Mouse (Mus musculus) CH12.LX (cell line): ENCODE data around the gene Dlx4. TPM values are rescaled to one million over a fixed set of nuclear protein-coding genes. Genes with fewer than 3 reads are reported as not detected.
A peak's percentile ranks its signal among the peaks of the same experiment; 100 is the strongest.

Source experiments
- DNase-seq: peaks from one replicate; pipeline ENCODE4 v3.0.0-alpha.2; 2013; ENCODE audit errors: extremely low read depth
- H3K27ac ChIP-seq: 2 replicates; pipeline ENCODE4 v1.5.1; 2012; ENCODE audit warnings: low read depth, mild to moderate bottlenecking, control low read depth, moderate library complexity; ENCODE audit not compliant: insufficient read depth
- H3K27me3 ChIP-seq: replicated peaks from 2 replicates; pipeline ENCODE3; 2012; ENCODE audit warnings: inconsistent platforms
- H3K36me3 ChIP-seq, 2 experiments: replicated peaks in 1 of 2; 2 replicates each; pipeline versions ENCODE3 to v1.6.1; 2012; ENCODE audit warnings: inconsistent platforms in 1 of 2, low read length in 1 of 2, mild to moderate bottlenecking in 1 of 2, mixed read lengths in 1 of 2, moderate library complexity in 1 of 2; ENCODE audit not compliant: control insufficient read depth in 1 of 2, insufficient read depth in 1 of 2
- H3K4me1 ChIP-seq, 2 experiments: 2 replicates each; pipeline ENCODE4 v1.6.1; 2012; ENCODE audit warnings: inconsistent platforms in 1 of 2, moderate library complexity in 1 of 2; ENCODE audit not compliant: insufficient read depth in 2 of 2, control insufficient read depth in 1 of 2
- H3K4me2 ChIP-seq: 2 replicates; pipeline ENCODE4 v1.6.1; 2012; ENCODE audit warnings: low read depth, mild to moderate bottlenecking, control low read depth; ENCODE audit not compliant: poor library complexity, insufficient read depth, severe bottlenecking
- H3K4me3 ChIP-seq, 3 experiments: fragments of 150-350 bp in 1 of 3; sonication (generic) in 1 of 3; replicated peaks in 1 of 3; 2 replicates each; pipeline versions ENCODE3 to v1.5.1; 2011 to 2012; ENCODE audit warnings: low read depth in 2 of 3, low read length in 2 of 3, mild to moderate bottlenecking in 2 of 3, moderate library complexity in 2 of 3, control low read depth in 1 of 3, improper control_type of control experiment in 1 of 3, inconsistent platforms in 1 of 3, mixed read lengths in 1 of 3; ENCODE audit not compliant: poor library complexity in 1 of 3
- H3K79me2 ChIP-seq: replicated peaks from 2 replicates; pipeline ENCODE4 v1.6.1; 2012; ENCODE audit warnings: mild to moderate bottlenecking, moderate library complexity; ENCODE audit not compliant: control insufficient read depth, poor library complexity, insufficient read depth, severe bottlenecking; ENCODE audit errors: extremely low read depth
- H3K9ac ChIP-seq: 2 replicates; pipeline ENCODE4 v1.6.1; 2012; ENCODE audit warnings: low read depth, mild to moderate bottlenecking, control low read depth, moderate library complexity; ENCODE audit not compliant: insufficient read depth
- H3K9me3 ChIP-seq: replicated peaks from 2 replicates; pipeline ENCODE3; 2012; ENCODE audit warnings: low read length, inconsistent platforms, mixed read lengths
- BHLHE40 ChIP-seq: IDR thresholded peaks from 2 replicates; pipeline ENCODE4 v1.6.1; 2011; ENCODE audit warnings: mild to moderate bottlenecking, low read depth, low read length, improper control_type of control experiment
- CHD1 ChIP-seq: IDR thresholded peaks from 2 replicates; pipeline ENCODE4 v1.6.1; 2012; ENCODE audit warnings: low read depth, low read length, improper control_type of control experiment, inconsistent platforms
- CHD2 ChIP-seq: IDR thresholded peaks from 2 replicates; pipeline ENCODE4 v1.6.1; 2011; ENCODE audit warnings: low read length, improper control_type of control experiment
- ELF1 ChIP-seq: IDR thresholded peaks from 2 replicates; pipeline ENCODE4 v1.6.1; 2014; ENCODE audit warnings: low read depth, mild to moderate bottlenecking, inconsistent platforms, low read length, improper control_type of control experiment
- EP300 ChIP-seq: IDR thresholded peaks from 2 replicates; pipeline ENCODE4 v1.6.1; 2011; ENCODE audit warnings: low read length, improper control_type of control experiment
- ETS1 ChIP-seq: conservative IDR thresholded peaks from 2 replicates; pipeline ENCODE4 v1.6.1; 2012; ENCODE audit warnings: low read depth, mild to moderate bottlenecking, inconsistent platforms, low read length, improper control_type of control experiment, moderate library complexity
- GABPA ChIP-seq: IDR thresholded peaks from 2 replicates; pipeline ENCODE4 v1.6.1; 2012; ENCODE audit warnings: low read depth, low read length, improper control_type of control experiment, inconsistent platforms; ENCODE audit not compliant: insufficient replicate concordance
- HCFC1 ChIP-seq: IDR thresholded peaks from 2 replicates; pipeline ENCODE4 v1.6.1; 2012; ENCODE audit warnings: low read depth, mild to moderate bottlenecking, inconsistent platforms, low read length, improper control_type of control experiment
- JUN ChIP-seq: IDR thresholded peaks from 2 replicates; pipeline ENCODE4 v1.6.1; 2011; ENCODE audit warnings: low read depth, mild to moderate bottlenecking, low read length, improper control_type of control experiment, moderate library complexity; ENCODE audit not compliant: insufficient read depth
- JUND ChIP-seq: conservative IDR thresholded peaks from 2 replicates; pipeline ENCODE4 v1.6.1; 2011; ENCODE audit warnings: low read depth, low read length, improper control_type of control experiment
- KAT2A ChIP-seq: IDR thresholded peaks from 2 replicates; pipeline ENCODE4 v1.6.1; 2012; ENCODE audit warnings: low read length, improper control_type of control experiment, inconsistent platforms; ENCODE audit not compliant: insufficient replicate concordance
- MAFK ChIP-seq: IDR thresholded peaks from 2 replicates; pipeline ENCODE4 v1.6.1; 2011; ENCODE audit warnings: low read length, improper control_type of control experiment; ENCODE audit not compliant: insufficient replicate concordance
- MAX ChIP-seq: IDR thresholded peaks from 2 replicates; pipeline ENCODE4 v1.6.1; 2011; ENCODE audit warnings: low read length, improper control_type of control experiment
- MAZ ChIP-seq: IDR thresholded peaks from 2 replicates; pipeline ENCODE4 v1.6.1; 2012; ENCODE audit warnings: low read depth, mild to moderate bottlenecking, inconsistent platforms, low read length, improper control_type of control experiment, moderate library complexity
- MEF2A ChIP-seq: IDR thresholded peaks from 2 replicates; pipeline ENCODE4 v1.6.1; 2014; ENCODE audit warnings: low read depth, mild to moderate bottlenecking, inconsistent platforms, low read length, improper control_type of control experiment, borderline replicate concordance
- MXI1 ChIP-seq: IDR thresholded peaks from 2 replicates; pipeline ENCODE4 v1.6.1; 2011; ENCODE audit warnings: mild to moderate bottlenecking, low read depth, low read length, improper control_type of control experiment
- MYC ChIP-seq: IDR thresholded peaks from 2 replicates; pipeline ENCODE4 v1.6.1; 2011; ENCODE audit warnings: low read depth, mild to moderate bottlenecking, improper control_type of control experiment, low read length
- NELFE ChIP-seq: IDR thresholded peaks from 2 replicates; pipeline ENCODE4 v1.6.1; 2011; ENCODE audit warnings: low read depth, low read length, improper control_type of control experiment
- PAX5 ChIP-seq: IDR thresholded peaks from 2 replicates; pipeline ENCODE4 v1.6.1; 2012; ENCODE audit warnings: low read length, inconsistent platforms, mixed read lengths
- POLR2A ChIP-seq: IDR thresholded peaks from 2 replicates; pipeline ENCODE4 v1.6.1; 2011; ENCODE audit warnings: low read depth, mild to moderate bottlenecking, improper control_type of control experiment, low read length
- RAD21 ChIP-seq: IDR thresholded peaks from 2 replicates; pipeline ENCODE4 v1.6.1; 2011; ENCODE audit warnings: low read depth, mild to moderate bottlenecking, low read length, improper control_type of control experiment, moderate library complexity
- RCOR1 ChIP-seq: conservative IDR thresholded peaks from 2 replicates; pipeline ENCODE4 v1.6.1; 2012; ENCODE audit warnings: low read depth, mild to moderate bottlenecking, inconsistent platforms, low read length, improper control_type of control experiment
- SMC3 ChIP-seq: IDR thresholded peaks from 2 replicates; pipeline ENCODE4 v1.6.1; 2011; ENCODE audit warnings: low read depth, low read length, improper control_type of control experiment
- TBP ChIP-seq: conservative IDR thresholded peaks from 2 replicates; pipeline ENCODE4 v1.6.1; 2011; ENCODE audit warnings: low read depth, low read length, improper control_type of control experiment
- TCF12 ChIP-seq: IDR thresholded peaks from 2 replicates; pipeline ENCODE4 v1.6.1; 2014; ENCODE audit warnings: low read depth, mild to moderate bottlenecking, inconsistent platforms, low read length, improper control_type of control experiment
- UBTF ChIP-seq: IDR thresholded peaks from 2 replicates; pipeline ENCODE4 v1.6.1; 2012; ENCODE audit warnings: low read depth, mild to moderate bottlenecking, inconsistent platforms, low read length, improper control_type of control experiment, moderate library complexity
- USF1 ChIP-seq: IDR thresholded peaks from 2 replicates; pipeline ENCODE4 v1.6.1; 2014; ENCODE audit warnings: low read depth, mild to moderate bottlenecking, inconsistent platforms, low read length, improper control_type of control experiment
- USF2 ChIP-seq: conservative IDR thresholded peaks from 2 replicates; pipeline ENCODE4 v1.6.1; 2011; ENCODE audit warnings: low read depth, low read length, improper control_type of control experiment
- ZC3H11A ChIP-seq: IDR thresholded peaks from 2 replicates; pipeline ENCODE4 v1.6.1; 2012; ENCODE audit warnings: low read depth, mild to moderate bottlenecking, inconsistent platforms, low read length, improper control_type of control experiment
- ZKSCAN1 ChIP-seq: IDR thresholded peaks from 2 replicates; pipeline ENCODE4 v1.6.1; 2012; ENCODE audit warnings: low read depth, inconsistent platforms, low read length, improper control_type of control experiment, borderline replicate concordance
- ZMIZ1 ChIP-seq: IDR thresholded peaks from 2 replicates; pipeline ENCODE4 v1.6.1; 2012; ENCODE audit warnings: low read depth, mild to moderate bottlenecking, inconsistent platforms, low read length, improper control_type of control experiment
- dilution Hi-C: fragments of 300-500 bp; cut with MboI; formaldehyde crosslinking; loops from 2 replicates; pipeline ENCODE4 v1.14.3; 2020; ENCODE audit warnings: low sequenced_read_pairs; ENCODE audit not compliant: extremely low pct_unique_long_range_greater_than_20kb, extremely low pct_ligation_motif_present
- in situ Hi-C: fragments of 300-500 bp; cut with MboI; formaldehyde crosslinking; loops from 3 replicates; pipeline ENCODE4 v1.14.3; 2019; ENCODE audit warnings: low sequenced_read_pairs, low pct_ligation_motif_present, low pct_unique_long_range_greater_than_20kb, mixed read lengths
- polyA plus RNA-seq: library from polyadenylated mRNA; unstranded; fragments of >175 nt; gene quantifications from 2 replicates; pipeline ENCODE4 v1.2.1, GENCODE M21; 2012; ENCODE audit warnings: low read depth; ENCODE audit not compliant: insufficient read length
- total RNA-seq, 2 experiments: library from RNA; depleted of rRNA; stranded (reverse); fragments of 300-350 nt in 1 of 2; fragments of >200 nt in 1 of 2; gene quantifications; 2 replicates each; pipeline ENCODE4 v1.2.3; 2012 to 2014

Dlx4 gene
- total and polyA plus RNA-seq, 3 experiments = 0.25 TPM; not detected in 2

GRCm38 (mm10) chr11:95159763-95160371, 13.8 kb upstream of the Dlx4 start:
- Histone ChIP-seq H3K4me2 (no peak overlapping the region), H3K4me1 (peaks cover 14 to 15% of the 10 kb centered on the region in 2 experiments), H3K27me3 (peaks cover 62% of the 10 kb centered on the region), H3K9me3 (no peaks in the 10 kb centered on the region), H3K79me2 (no peaks in the 10 kb centered on the region), H3K9ac (no peak overlapping the region), H3K36me3 (no peaks in the 10 kb centered on the region), H3K27ac (no peak overlapping the region), H3K4me3 (no peak overlapping the region)
- no peak for DNase-seq
- dilution Hi-C loops (no loop called here), in situ Hi-C loops (no loop called here)
- no peak for TF ChIP-seq ZMIZ1
- TF ChIP-seq BHLHE40 = peak; percentile 33; the same call in 1 of the 2 replicates
- no peak for TF ChIP-seq MAZ
- TF ChIP-seq UBTF = no peak

- Histone ChIP-seq H3K4me1 (peaks cover 16 to 20% of the 10 kb centered on the region in 2 experiments), H3K27me3 (peaks cover 62% of the 10 kb centered on the region), H3K4me3 (peak overlapping the region in 1 of 3 experiments; percentile 23), H3K36me3 (no peaks in the 10 kb centered on the region), H3K4me2 (no peak overlapping the region), H3K79me2 (no peaks in the 10 kb centered on the region), H3K9ac (no peak overlapping the region), H3K27ac (no peak overlapping the region), H3K9me3 (peaks cover 4% of the 10 kb centered on the region)
- peak; percentile 67 for DNase-seq
- in situ Hi-C loops (no loop called here), dilution Hi-C loops (no loop called here)
- TF ChIP-seq ZC3H11A = no peak
- TF ChIP-seq MAFK = no peak
- TF ChIP-seq RAD21 = no peak
- peak; percentile 64; the same call in 1 of the 2 replicates for TF ChIP-seq MEF2A
- 0 out of 2 replicates have a peak, but pooled peaks have one; percentile 1 for TF ChIP-seq ELF1
- TF ChIP-seq GABPA = no peak
- TF ChIP-seq MAX = 0 out of 2 replicates have a peak, but pooled peaks have one; percentile 22
- no peak for TF ChIP-seq USF1
- no peak for TF ChIP-seq ZKSCAN1
- no peak; the same call in 1 of the 2 replicates for TF ChIP-seq SMC3
- TF ChIP-seq CHD2 = no peak
- TF ChIP-seq EP300 = peak; percentile 90
- no peak for TF ChIP-seq USF2
- no peak; the same call in 1 of the 2 replicates for TF ChIP-seq RCOR1
- no peak for TF ChIP-seq PAX5
- TF ChIP-seq TCF12 = peak; percentile 90
- no peak for TF ChIP-seq ZMIZ1
- TF ChIP-seq JUN = peak; percentile 51; the same call in 1 of the 2 replicates
- 0 out of 2 replicates have a peak, but pooled peaks have one; percentile 21 for TF ChIP-seq UBTF
- TF ChIP-seq MYC = peak; percentile 44
- TF ChIP-seq TBP = no peak
- no peak for TF ChIP-seq HCFC1
- TF ChIP-seq CHD1 = no peak
- TF ChIP-seq MXI1 = peak; percentile 19; the same call in 1 of the 2 replicates
- no peak for TF ChIP-seq KAT2A
- peak; percentile 38; the same call in 1 of the 2 replicates for TF ChIP-seq JUND
- TF ChIP-seq NELFE = no peak
- peak; percentile 73 for TF ChIP-seq ETS1
- TF ChIP-seq MAZ = no peak
- TF ChIP-seq BHLHE40 = peak; percentile 78
- TF ChIP-seq POLR2A = peak; percentile 26; the same call in 1 of the 2 replicates
These were observed 11.8 kb upstream of the Dlx4 start for GRCm38 (mm10) chr11:95157872-95158271.
